Mouse (Mus musculus) G1E (cell line): Measurements from ENCODE around the gene Afdn.

Experiments
- CTCF ChIP-seq: IDR thresholded peaks from 2 replicates; pipeline ENCODE4 v1.5.1; 2012; ENCODE audit warnings: low read depth, low read length, inconsistent platforms, mixed read lengths
- GATA1 ChIP-seq: IDR thresholded peaks from 2 replicates; pipeline ENCODE4 v1.6.1; 2012; ENCODE audit warnings: borderline replicate concordance, low read length, inconsistent platforms, mixed read lengths
- POLR2AphosphoS5 ChIP-seq: IDR thresholded peaks from 2 replicates; pipeline ENCODE4 v1.6.1; 2012; ENCODE audit warnings: low read depth, low read length, inconsistent platforms; ENCODE audit not compliant: insufficient replicate concordance
- TAL1 ChIP-seq: conservative IDR thresholded peaks from 2 replicates; pipeline ENCODE4 v1.6.1; 2012; ENCODE audit warnings: low read depth, low read length, inconsistent platforms, mixed read lengths

DNA sequence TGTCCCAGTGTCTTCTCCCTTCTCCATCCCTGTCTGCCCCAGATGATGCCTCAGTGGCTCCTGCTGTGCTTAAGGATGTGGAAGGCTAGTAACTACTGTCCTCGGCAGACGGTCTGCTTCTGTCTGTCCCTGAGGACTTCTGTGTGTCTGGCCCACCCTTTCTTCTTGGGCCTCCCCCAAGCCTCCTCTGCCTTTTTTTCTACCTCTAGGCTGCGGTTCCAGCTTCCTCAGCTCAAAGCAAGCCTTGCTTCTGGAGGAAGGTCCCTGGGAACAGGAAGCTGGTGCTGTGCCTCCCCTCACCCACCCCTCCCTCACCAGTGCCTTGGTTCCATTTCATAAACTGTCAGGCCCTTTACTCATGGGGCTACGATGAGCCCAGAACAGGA lies 28.6 kb upstream of the Afdn start:
- TF ChIP-seq CTCF (no peak), TAL1 (no peak), GATA1 (no peak), POLR2AphosphoS5 (no peak)
